Mouse (Mus musculus) intestine, embryonic 14.5 days (tissue): Measurements from ENCODE around the gene Bdkrb2. TPM values are rescaled to one million over a fixed set of nuclear protein-coding genes. Genes with fewer than 3 reads are reported as not detected.

Source experiments
- ATAC-seq: fragments of 200-750 bp; cut with Nextera tagmentation; replicated peaks from 2 replicates; pipeline ENCODE4 v1.8.0; 2017; ENCODE audit warnings: low read depth, moderate number of reproducible peaks, moderate TSS enrichment, moderate library complexity; ENCODE audit not compliant: low FRiP score, low TSS enrichment
- DNase-seq: peaks from one replicate; pipeline ENCODE4 v3.0.0-alpha.2; 2018; ENCODE audit warnings: low spot score
- H3K27ac ChIP-seq: fragments of 300-500 bp; sonication (generic); 2 replicates; pipeline ENCODE4 v1.5.1; 2014; ENCODE audit warnings: low read depth, mild to moderate bottlenecking, control low read depth
- H3K27me3 ChIP-seq: fragments of 300-500 bp; sonication (generic); replicated peaks from 2 replicates; pipeline ENCODE4 v1.6.1; 2014; ENCODE audit warnings: low read length, control low read depth; ENCODE audit not compliant: control insufficient read depth, insufficient read depth
- H3K36me3 ChIP-seq: fragments of 300-500 bp; sonication (generic); 2 replicates; pipeline ENCODE4 v1.6.1; 2014; ENCODE audit warnings: low read length, control low read depth; ENCODE audit not compliant: control insufficient read depth, insufficient read depth
- H3K4me1 ChIP-seq: fragments of 300-500 bp; sonication (generic); replicated peaks from 2 replicates; pipeline ENCODE4 v1.6.1; 2014; ENCODE audit warnings: low read length, control low read depth, mixed read lengths; ENCODE audit not compliant: control insufficient read depth, insufficient read depth
- H3K4me2 ChIP-seq: fragments of 300-500 bp; sonication (generic); 2 replicates; pipeline ENCODE4 v1.6.1; 2014; ENCODE audit warnings: low read length
- H3K4me3 ChIP-seq: fragments of 300-500 bp; sonication (generic); 2 replicates; pipeline ENCODE4 v1.5.1; 2014; ENCODE audit warnings: low read depth, low read length, control low read depth, mixed read lengths
- H3K9ac ChIP-seq: fragments of 300-500 bp; sonication (generic); 2 replicates; pipeline ENCODE4 v1.6.1; 2014; ENCODE audit warnings: mild to moderate bottlenecking, low read length
- H3K9me3 ChIP-seq: fragments of 300-500 bp; sonication (generic); 2 replicates; pipeline ENCODE4 v1.6.1; 2016; ENCODE audit warnings: low read length, control low read depth; ENCODE audit not compliant: control insufficient read depth
- WGBS: fragments of 180-500 bp; shearing (Covaris S2); extraction: QIAGEN DNeasy Blood & Tissue Kit; methylation state at CpG from one replicate; pipeline ENCODE4 v1.1.7; 2014; 5-methylcytosine and 5-hydroxymethylcytosine counted together
- polyA plus RNA-seq: library from polyadenylated mRNA; unstranded; fragments of >200 nt; fragmentation: Nextera tagmentation; extraction: Ambion mirVana; gene quantifications from 2 replicates; pipeline ENCODE4 v1.2.1, GENCODE M21; 2014

Bdkrb2 gene
- polyA plus RNA-seq, 1 experiment from 2014 or later: 1.3 TPM

DNA sequence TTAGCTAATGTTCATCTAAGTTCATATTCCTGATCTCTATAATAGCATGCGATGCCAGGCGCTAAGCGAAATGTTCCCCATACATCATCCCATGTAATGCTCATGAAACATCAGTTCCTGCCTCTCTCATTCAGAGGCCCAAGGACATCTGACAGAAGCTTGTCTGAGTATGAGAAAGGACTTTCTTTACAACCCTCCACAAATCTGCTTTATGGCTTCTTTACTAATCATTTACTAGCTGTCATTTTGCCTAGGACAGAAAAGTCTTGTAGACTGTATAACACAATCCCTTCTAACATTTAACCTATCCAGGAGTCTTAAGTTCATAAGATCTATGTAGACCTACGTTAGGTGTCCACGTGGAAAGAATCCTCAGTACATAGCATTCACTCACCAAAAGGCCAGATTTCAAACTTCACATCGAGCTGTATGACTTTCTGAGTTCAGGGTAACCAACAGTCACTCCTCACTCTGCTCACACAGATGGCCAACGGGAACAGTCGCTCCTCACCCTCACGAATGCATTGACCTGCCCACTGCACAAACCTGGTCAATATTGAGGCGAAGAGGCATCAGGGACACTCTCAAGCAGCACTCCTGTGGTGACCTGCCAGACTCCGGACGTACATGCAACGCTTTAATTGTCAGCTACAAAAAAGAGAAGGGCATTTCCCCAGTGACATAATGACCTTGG lies 71.5 kb downstream of the Bdkrb2 start:
- 86% methylated on average over 13 of the region's 13 CpGs for WGBS
- no peak overlapping the region for H3K4me2 ChIP-seq
- DNase-seq (no peak), ATAC-seq (peak; percentile 47; the same call in 1 of the 2 replicates)
- H3K9me3 ChIP-seq: no peaks in the 10 kb centered on the region
- no peaks in the 10 kb centered on the region for H3K4me1 ChIP-seq
- H3K9ac ChIP-seq: no peak overlapping the region
- no peak overlapping the region for H3K4me3 ChIP-seq
- H3K27me3 ChIP-seq: no peaks in the 10 kb centered on the region
- H3K27ac ChIP-seq: no peak overlapping the region
- H3K36me3 ChIP-seq: peaks cover 81% of the 10 kb centered on the region

GRCm38 (mm10) chr12:105636551-105636950 lies 73.5 kb downstream of the Bdkrb2 start:
- ATAC-seq (no peak), DNase-seq (no peak)
- H3K9ac ChIP-seq: no peak overlapping the region
- no peaks in the 10 kb centered on the region for H3K27me3 ChIP-seq
- peaks cover 98% of the 10 kb centered on the region for H3K36me3 ChIP-seq
- no peaks in the 10 kb centered on the region for H3K9me3 ChIP-seq
- H3K4me3 ChIP-seq: no peak overlapping the region
- H3K4me2 ChIP-seq: no peak overlapping the region
- 93% methylated on average over 9 of the region's 9 CpGs for WGBS
- no peaks in the 10 kb centered on the region for H3K4me1 ChIP-seq
- no peak overlapping the region for H3K27ac ChIP-seq

DNA sequence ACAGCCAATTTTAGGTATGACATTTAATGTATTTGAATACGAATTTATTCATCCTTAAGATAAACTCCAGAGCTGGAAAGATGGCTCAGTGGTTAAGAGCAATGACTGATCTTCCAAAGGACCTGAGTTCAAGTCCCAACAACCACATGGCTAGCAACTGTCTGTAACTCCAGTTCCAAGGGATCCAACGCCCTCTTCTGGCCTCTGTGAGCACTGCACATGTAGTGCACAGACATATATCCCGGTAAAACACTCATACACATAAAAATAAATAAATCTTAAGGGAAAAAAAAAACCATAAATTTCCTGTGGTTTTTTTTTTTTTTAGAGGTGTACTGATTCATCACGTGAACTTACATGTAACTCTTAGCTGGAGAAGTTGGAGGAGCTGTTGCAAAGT lies 74.5 kb downstream of the Bdkrb2 start:
- Histone ChIP-seq H3K4me2 (no peak overlapping the region), H3K9ac (no peak overlapping the region), H3K27me3 (no peaks in the 10 kb centered on the region), H3K36me3 (peaks cover 99% of the 10 kb centered on the region), H3K27ac (no peak overlapping the region), H3K4me1 (no peaks in the 10 kb centered on the region), H3K9me3 (no peaks in the 10 kb centered on the region), H3K4me3 (no peak overlapping the region)
- ATAC-seq (no peak), DNase-seq (no peak)
- 76% methylated on average over 4 of the region's 4 CpGs for WGBS

- Histone ChIP-seq H3K27ac (no peak overlapping the region), H3K9ac (no peak overlapping the region), H3K36me3 (peaks cover 97% of the 10 kb centered on the region), H3K27me3 (no peaks in the 10 kb centered on the region), H3K9me3 (no peaks in the 10 kb centered on the region), H3K4me2 (no peak overlapping the region), H3K4me1 (no peaks in the 10 kb centered on the region), H3K4me3 (no peak overlapping the region)
- no peak for DNase-seq
- WGBS: 63% methylated on average over 11 of the region's 11 CpGs
- ATAC-seq: no peak
Measured at GRCm38 (mm10) chr12:105642770-105643321, 79.8 kb downstream of the Bdkrb2 start.

Other genes starting within 250 kb of the Bdkrb2 start
- gene Tunar, start 229.4 kb upstream of the Bdkrb2 start, polyA plus RNA-seq: 0.18 and 0.26 TPM in 2 replicates
- 2.2 and 2.5 TPM in 2 replicates for gene D430019H16Rik, start 109.4 kb upstream of the Bdkrb2 start, polyA plus RNA-seq
- gene Bdkrb1, start 39.9 kb downstream of the Bdkrb2 start, polyA plus RNA-seq: 0.44 TPM in 1 of 2 replicates, not detected in the other
- 29.7 and 30.9 TPM in 2 replicates for gene Gskip, start 121.6 kb downstream of the Bdkrb2 start, polyA plus RNA-seq
- 17.8 and 19.8 TPM in 2 replicates for gene Atg2b, start 122.0 kb downstream of the Bdkrb2 start, polyA plus RNA-seq
- gene Ak7, start 142.8 kb downstream of the Bdkrb2 start, polyA plus RNA-seq: 0.37 and 0.38 TPM in 2 replicates
- gene Papola, start 221.5 kb downstream of the Bdkrb2 start, polyA plus RNA-seq: 169 and 179 TPM in 2 replicates